Mouse (Mus musculus) adrenal gland (tissue): ENCODE data around the gene Krtap9-1.
"Not testable (repeated sequence)": the region's sequence is repeated elsewhere in the genome, so short reads cannot be mapped to it uniquely, and the experiment has no call there.

Experiments used
- intact Hi-C: fragments of 180-260 bp; cut with DNase I; formaldehyde crosslinking; loops from one replicate; pipeline ENCODE4 v1.15.1; 2025
- long read RNA-seq, 2 experiments: library from polyadenylated mRNA; unstranded; transcript quantifications; one replicate each; pipeline ENCODE4 v2.0.0; 2020; ENCODE audit warnings: borderline replicate concordance in 1 of 2; ENCODE audit not compliant: insufficient replicate concordance in 1 of 2

The Krtap9-1 gene
- long read RNA-seq, experiment 1, result 0 reads
- long read RNA-seq, experiment 2, result 0 reads

GRCm38 (mm10) chr11:99873089-99873488 lies at the start of gene Krtap9-1:
Gene Krtap9-1, plus strand, starts transcription at chr11:99873389.
- intact Hi-C loops, result not testable (repeated sequence)

- intact Hi-C loops, result no loop called here
These were observed 35.2 kb upstream of the Krtap9-1 start, which contains the start of gene 2300003K06Rik for GRCm38 (mm10) chr11:99837966-99838365. Gene 2300003K06Rik, minus strand, starts transcription at chr11:99838066.

GRCm38 (mm10) chr11:99842185-99842584 lies 31.0 kb upstream of the Krtap9-1 start:
- intact Hi-C loops, result no loop called here

GRCm38 (mm10) chr11:99846746-99847145 lies 26.4 kb upstream of the Krtap9-1 start:
- intact Hi-C loops, result no loop called here

- intact Hi-C loops, result no loop called here
These were observed 21.7 kb upstream of the Krtap9-1 start, which contains the start of gene Krtap4-16 for GRCm38 (mm10) chr11:99851508-99851907. Gene Krtap4-16, minus strand, starts transcription at chr11:99851608.

GRCm38 (mm10) chr11:99854121-99854520 lies 19.1 kb upstream of the Krtap9-1 start:
- intact Hi-C loops, result no loop called here

GRCm38 (mm10) chr11:99857617-99858016 lies 15.6 kb upstream of the Krtap9-1 start, which contains the start of gene Gm11568:
Gene Gm11568, plus strand, starts transcription at chr11:99857917.
- intact Hi-C loops, result no loop called here

- intact Hi-C loops, result no loop called here
These were observed 14.4 kb upstream of the Krtap9-1 start for GRCm38 (mm10) chr11:99858761-99859160.

- intact Hi-C loops, result not testable (repeated sequence)
These were observed 9.0 kb upstream of the Krtap9-1 start, which contains the start of gene Gm11559 for GRCm38 (mm10) chr11:99864176-99864575. Gene Gm11559, plus strand, starts transcription at chr11:99864476.

GRCm38 (mm10) chr11:99878887-99879286 lies 5.7 kb downstream of the Krtap9-1 start, which contains the start of gene Gm11567:
Gene Gm11567, plus strand, starts transcription at chr11:99879187.
- intact Hi-C loops, result not testable (repeated sequence)

GRCm38 (mm10) chr11:99907620-99908019 lies 34.4 kb downstream of the Krtap9-1 start, which contains the start of gene Krtap31-1:
Gene Krtap31-1, plus strand, starts transcription at chr11:99907920.
- intact Hi-C loops, result no loop called here

GRCm38 (mm10) chr11:99914451-99914850 lies 41.3 kb downstream of the Krtap9-1 start, which contains the start of gene Gm11565:
Gene Gm11565, plus strand, starts transcription at chr11:99914751.
- intact Hi-C loops, result no loop called here
